Mouse (Mus musculus) intestine, embryonic 15.5 days (tissue): ENCODE measurements at regions not wholly inside any gene's neighbourhood (a gene's known extent, or its start where the extent isn't known, plus 50 kb on each side); places are given as distances from the start of the nearest gene placed in this dataset.
A peak's percentile ranks its signal among the peaks of the same experiment; 100 is the strongest.
"Not testable (repeated sequence)": the region's sequence is repeated elsewhere in the genome, so short reads cannot be mapped to it uniquely, and the experiment has no call there.

Experiments
- ATAC-seq: fragments of 200-750 bp; cut with Nextera tagmentation; 2 replicates; pipeline ENCODE4 v1.8.0; 2017; ENCODE audit warnings: moderate TSS enrichment, moderate library complexity
- H3K27ac ChIP-seq: fragments of 300-500 bp; sonication (generic); 2 replicates; pipeline ENCODE4 v1.5.1; 2015; ENCODE audit warnings: mild to moderate bottlenecking, inconsistent platforms
- H3K27me3 ChIP-seq: fragments of 300-500 bp; sonication (generic); replicated peaks from 2 replicates; pipeline ENCODE4 v1.6.1; 2015; ENCODE audit warnings: inconsistent platforms
- H3K36me3 ChIP-seq: fragments of 300-500 bp; sonication (generic); 2 replicates; pipeline ENCODE4 v1.6.1; 2015; ENCODE audit warnings: inconsistent platforms
- H3K4me1 ChIP-seq: fragments of 300-500 bp; sonication (generic); replicated peaks from 2 replicates; pipeline ENCODE4 v1.6.1; 2015; ENCODE audit warnings: inconsistent platforms
- H3K4me2 ChIP-seq: fragments of 300-500 bp; sonication (generic); replicated peaks from 2 replicates; pipeline ENCODE4 v1.6.1; 2015; ENCODE audit warnings: mild to moderate bottlenecking, inconsistent platforms
- H3K4me3 ChIP-seq: fragments of 300-500 bp; sonication (generic); replicated peaks from 2 replicates; pipeline ENCODE4 v1.5.1; 2015; ENCODE audit warnings: inconsistent platforms
- H3K9ac ChIP-seq: fragments of 300-500 bp; sonication (generic); 2 replicates; pipeline ENCODE4 v1.6.1; 2015; ENCODE audit warnings: inconsistent platforms
- H3K9me3 ChIP-seq: fragments of 300-500 bp; sonication (generic); 2 replicates; pipeline ENCODE4 v1.6.1; 2016; ENCODE audit warnings: inconsistent platforms
- WGBS: fragments of 180-500 bp; shearing (Covaris S2); methylation state at CpG from one replicate; pipeline ENCODE4 v1.1.7; 2015; 5-methylcytosine and 5-hydroxymethylcytosine counted together

- H3K4me1 ChIP-seq, result no peaks in the 10 kb centered on the region
- H3K9ac ChIP-seq, result no peak overlapping the region
- H3K36me3 ChIP-seq, result no peaks in the 10 kb centered on the region
- no peak overlapping the region for H3K27ac ChIP-seq
- H3K9me3 ChIP-seq, result no peaks in the 10 kb centered on the region
- peak; percentile 10; the same call in 1 of the 2 replicates for ATAC-seq
- H3K4me3 ChIP-seq, result no peak overlapping the region
- H3K27me3 ChIP-seq, result no peaks in the 10 kb centered on the region
- no peak overlapping the region for H3K4me2 ChIP-seq
Observed at GRCm38 (mm10) chr14:14520195-14520594, 119.1 kb downstream of the Olfr721-ps1 start.

GRCm38 (mm10) chr14:14521331-14521730 is 120.2 kb downstream of the Olfr721-ps1 start:
- not testable (repeated sequence) for H3K27ac ChIP-seq, H3K4me1 ChIP-seq, H3K4me2 ChIP-seq, ATAC-seq, H3K27me3 ChIP-seq, H3K9me3 ChIP-seq, H3K36me3 ChIP-seq, H3K9ac ChIP-seq, H3K4me3 ChIP-seq
- WGBS, result 49% methylated on average over 6 of the region's 6 CpGs

GRCm38 (mm10) chr14:14525225-14525624 is 124.1 kb downstream of the Olfr721-ps1 start:
- Histone ChIP-seq H3K4me3 (no peak overlapping the region), H3K27me3 (no peaks in the 10 kb centered on the region), H3K9me3 (no peaks in the 10 kb centered on the region), H3K4me1 (no peaks in the 10 kb centered on the region), H3K4me2 (no peak overlapping the region), H3K36me3 (no peaks in the 10 kb centered on the region), H3K27ac (no peak overlapping the region), H3K9ac (no peak overlapping the region)
- no peak for ATAC-seq
- WGBS, result 87% methylated on average over 4 of the region's 4 CpGs

- 72% methylated on average over 1 of the region's 1 CpGs for WGBS
- no peaks in the 10 kb centered on the region for H3K36me3 ChIP-seq
Observed at GRCm38 (mm10) chr14:14528437-14528836, 127.3 kb downstream of the Olfr721-ps1 start.

GRCm38 (mm10) chr14:14541206-14541605 is 140.1 kb downstream of the Olfr721-ps1 start:
- H3K27me3 ChIP-seq, result no peaks in the 10 kb centered on the region
- no peak for ATAC-seq

More at GRCm38 (mm10) chr14:14528437-14528836, 127.3 kb downstream of the Olfr721-ps1 start:
- H3K4me2 ChIP-seq, result no peak overlapping the region
- H3K4me3 ChIP-seq, result no peak overlapping the region
- ATAC-seq, result no peak
- no peaks in the 10 kb centered on the region for H3K27me3 ChIP-seq
- H3K9me3 ChIP-seq, result no peaks in the 10 kb centered on the region
- H3K4me1 ChIP-seq, result no peaks in the 10 kb centered on the region
- no peak overlapping the region for H3K9ac ChIP-seq
- H3K27ac ChIP-seq, result no peak overlapping the region

GRCm38 (mm10) chr14:14541705-14542104 is 140.6 kb downstream of the Olfr721-ps1 start:
- Histone ChIP-seq H3K27ac (no peak overlapping the region), H3K4me3 (no peak overlapping the region), H3K4me2 (no peak overlapping the region), H3K36me3 (no peaks in the 10 kb centered on the region), H3K9me3 (no peaks in the 10 kb centered on the region), H3K9ac (no peak overlapping the region), H3K27me3 (no peaks in the 10 kb centered on the region), H3K4me1 (no peaks in the 10 kb centered on the region)
- ATAC-seq, result no peak
- WGBS, result 76% methylated on average over 3 of the region's 3 CpGs

More at GRCm38 (mm10) chr14:14541206-14541605, 140.1 kb downstream of the Olfr721-ps1 start:
- Histone ChIP-seq H3K9me3 (no peaks in the 10 kb centered on the region), H3K27ac (no peak overlapping the region), H3K9ac (no peak overlapping the region), H3K4me2 (no peak overlapping the region), H3K4me1 (no peaks in the 10 kb centered on the region), H3K4me3 (no peak overlapping the region), H3K36me3 (no peaks in the 10 kb centered on the region)

- H3K4me3 ChIP-seq, result no peak overlapping the region
- no peaks in the 10 kb centered on the region for H3K36me3 ChIP-seq
- H3K27me3 ChIP-seq, result no peaks in the 10 kb centered on the region
- 0 out of 2 replicates have a peak overlapping the region, but pooled peaks have one; percentile 17 for H3K27ac ChIP-seq
- H3K9me3 ChIP-seq, result no peaks in the 10 kb centered on the region
- ATAC-seq, result peak; percentile 90
- WGBS, result 51% methylated on average over 7 of the region's 7 CpGs
- no peaks in the 10 kb centered on the region for H3K4me1 ChIP-seq
- no peak overlapping the region for H3K9ac ChIP-seq
- H3K4me2 ChIP-seq, result no peak overlapping the region
Observed at GRCm38 (mm10) chr14:14544236-14544635, 143.1 kb downstream of the Olfr721-ps1 start.

- no peak for ATAC-seq
- Histone ChIP-seq H3K4me1 (no peaks in the 10 kb centered on the region), H3K9ac (no peak overlapping the region), H3K27ac (no peak overlapping the region), H3K4me3 (no peak overlapping the region), H3K27me3 (no peaks in the 10 kb centered on the region), H3K36me3 (no peaks in the 10 kb centered on the region), H3K4me2 (no peak overlapping the region), H3K9me3 (no peaks in the 10 kb centered on the region)
- WGBS, result 71% methylated on average over 2 of the region's 2 CpGs
Observed at GRCm38 (mm10) chr14:14552201-14552600, 149.9 kb upstream of the Slc4a7 start.

GRCm38 (mm10) chr14:14574851-14575250 is 127.2 kb upstream of the Slc4a7 start:
- ATAC-seq, result no peak
- H3K36me3 ChIP-seq, result no peaks in the 10 kb centered on the region
- H3K9me3 ChIP-seq, result no peaks in the 10 kb centered on the region
- no peak overlapping the region for H3K27ac ChIP-seq
- WGBS, result 55% methylated on average over 4 of the region's 4 CpGs
- H3K9ac ChIP-seq, result no peak overlapping the region
- H3K4me1 ChIP-seq, result no peaks in the 10 kb centered on the region
- no peak overlapping the region for H3K4me3 ChIP-seq
- no peak overlapping the region for H3K4me2 ChIP-seq
- no peaks in the 10 kb centered on the region for H3K27me3 ChIP-seq

- 60% methylated on average over 2 of the region's 2 CpGs for WGBS
- H3K9ac ChIP-seq, result no peak overlapping the region
Observed at GRCm38 (mm10) chr14:14591939-14592338, 110.1 kb upstream of the Slc4a7 start.

GRCm38 (mm10) chr14:14594753-14595152 is 107.3 kb upstream of the Slc4a7 start:
- H3K4me3 ChIP-seq, result no peak overlapping the region
- H3K27ac ChIP-seq, result no peak overlapping the region
- no peaks in the 10 kb centered on the region for H3K36me3 ChIP-seq
- ATAC-seq, result no peak
- no peaks in the 10 kb centered on the region for H3K4me1 ChIP-seq
- no peaks in the 10 kb centered on the region for H3K9me3 ChIP-seq
- no peak overlapping the region for H3K9ac ChIP-seq
- H3K27me3 ChIP-seq, result no peaks in the 10 kb centered on the region
- WGBS, result 84% methylated on average over 6 of the region's 6 CpGs
- H3K4me2 ChIP-seq, result no peak overlapping the region

More at GRCm38 (mm10) chr14:14591939-14592338, 110.1 kb upstream of the Slc4a7 start:
- H3K27me3 ChIP-seq, result no peaks in the 10 kb centered on the region
- H3K9me3 ChIP-seq, result no peaks in the 10 kb centered on the region
- H3K4me2 ChIP-seq, result no peak overlapping the region
- H3K36me3 ChIP-seq, result no peaks in the 10 kb centered on the region
- H3K4me1 ChIP-seq, result no peaks in the 10 kb centered on the region
- no peak overlapping the region for H3K27ac ChIP-seq
- H3K4me3 ChIP-seq, result no peak overlapping the region
- no peak for ATAC-seq

GRCm38 (mm10) chr14:14596057-14596809 is 105.8 kb upstream of the Slc4a7 start:
- H3K4me3 ChIP-seq, result no peak overlapping the region
- H3K9ac ChIP-seq, result no peak overlapping the region
- H3K36me3 ChIP-seq, result no peaks in the 10 kb centered on the region
- no peaks in the 10 kb centered on the region for H3K27me3 ChIP-seq
- no peak overlapping the region for H3K27ac ChIP-seq
- no peaks in the 10 kb centered on the region for H3K4me1 ChIP-seq
- no peaks in the 10 kb centered on the region for H3K9me3 ChIP-seq
- ATAC-seq, result peak; percentile 80
- H3K4me2 ChIP-seq, result no peak overlapping the region
- WGBS, result 65% methylated on average over 3 of the region's 3 CpGs

- no peaks in the 10 kb centered on the region for H3K27me3 ChIP-seq
- no peaks in the 10 kb centered on the region for H3K9me3 ChIP-seq
- H3K4me2 ChIP-seq, result no peak overlapping the region
- no peaks in the 10 kb centered on the region for H3K36me3 ChIP-seq
- no peaks in the 10 kb centered on the region for H3K4me1 ChIP-seq
- no peak overlapping the region for H3K27ac ChIP-seq
- H3K9ac ChIP-seq, result no peak overlapping the region
- H3K4me3 ChIP-seq, result no peak overlapping the region
- ATAC-seq, result no peak
- 77% methylated on average over 2 of the region's 2 CpGs for WGBS
Observed at GRCm38 (mm10) chr14:14599586-14599985, 102.5 kb upstream of the Slc4a7 start.
